Mouse (Mus musculus) embryonic facial prominence, embryonic 13.5 days (tissue): ENCODE measurements around the gene Rpl37. TPM values are rescaled to one million over a fixed set of nuclear protein-coding genes. Genes with fewer than 3 reads are reported as not detected.
A peak's percentile ranks its signal among the peaks of the same experiment; 100 is the strongest.

Experiments
- ATAC-seq: fragments of 200-750 bp; cut with Nextera tagmentation; 2 replicates; pipeline ENCODE4 v1.8.0; 2017; ENCODE audit warnings: low read depth; ENCODE audit not compliant: insufficient number of reproducible peaks, insufficient read depth, low FRiP score, low TSS enrichment
- H3K27ac ChIP-seq: fragments of 300-500 bp; sonication (generic); 2 replicates; pipeline ENCODE4 v1.5.1; 2015; ENCODE audit warnings: moderate library complexity, mild to moderate bottlenecking, inconsistent platforms
- H3K27me3 ChIP-seq: fragments of 300-500 bp; sonication (generic); 2 replicates; pipeline ENCODE4 v1.6.1; 2015; ENCODE audit warnings: mild to moderate bottlenecking, inconsistent platforms
- H3K36me3 ChIP-seq: fragments of 300-500 bp; sonication (generic); 2 replicates; pipeline ENCODE4 v1.6.1; 2015; ENCODE audit warnings: mild to moderate bottlenecking, inconsistent platforms
- H3K4me1 ChIP-seq: fragments of 300-500 bp; sonication (generic); 2 replicates; pipeline ENCODE4 v1.6.1; 2015; ENCODE audit warnings: inconsistent platforms
- H3K4me2 ChIP-seq: fragments of 300-500 bp; sonication (generic); 2 replicates; pipeline ENCODE4 v1.6.1; 2015; ENCODE audit warnings: moderate library complexity, mild to moderate bottlenecking, inconsistent platforms
- H3K4me3 ChIP-seq: fragments of 300-500 bp; sonication (generic); 2 replicates; pipeline ENCODE4 v1.5.1; 2015; ENCODE audit warnings: mild to moderate bottlenecking, inconsistent platforms
- H3K9ac ChIP-seq: fragments of 300-500 bp; sonication (generic); 2 replicates; pipeline ENCODE4 v1.6.1; 2015; ENCODE audit warnings: mild to moderate bottlenecking, inconsistent platforms
- H3K9me3 ChIP-seq: fragments of 300-500 bp; sonication (generic); 2 replicates; pipeline ENCODE4 v1.6.1; 2016; ENCODE audit warnings: inconsistent platforms
- WGBS: fragments of 180-500 bp; shearing (Covaris S2); methylation state at CpG from one replicate; pipeline ENCODE4 v1.1.7; 2015; ENCODE audit warnings: mixed read lengths; 5-methylcytosine and 5-hydroxymethylcytosine counted together
- polyA plus RNA-seq: library from polyadenylated mRNA; unstranded; fragments of >200 nt; fragmentation: Nextera tagmentation; extraction: Ambion mirVana; gene quantifications from 2 replicates; pipeline ENCODE4 v1.2.1, GENCODE M21; 2015

The Rpl37 gene
- polyA plus RNA-seq, 1 experiment from 2014 or later = 689 TPM

GRCm38 (mm10) chr15:5142714-5143113, 26.3 kb downstream of the Rpl37 start:
- Histone ChIP-seq H3K27me3 (no peaks in the 10 kb centered on the region), H3K4me2 (peak overlapping the region; percentile 71), H3K27ac (no peak overlapping the region), H3K4me3 (peak overlapping the region; percentile 87; the same call in 1 of the 2 replicates), H3K9ac (no peak overlapping the region), H3K36me3 (no peaks in the 10 kb centered on the region), H3K9me3 (no peaks in the 10 kb centered on the region), H3K4me1 (peaks cover 18% of the 10 kb centered on the region)
- WGBS = 65% methylated on average over 5 of the region's 5 CpGs
- ATAC-seq = no peak

GRCm38 (mm10) chr15:5143361-5144020, 27.0 kb downstream of the Rpl37 start, which contains the start of gene Prkaa1:
Gene Prkaa1 (plus strand): TSS chr15:5143861.
- ATAC-seq = peak; percentile 84
- under 1% methylated on average over 48 of the region's 80 CpGs for WGBS

GRCm38 (mm10) chr15:5144021-5144778, 27.8 kb downstream of the Rpl37 start:
- peak overlapping the region; percentile 71 for H3K4me2 ChIP-seq
- H3K36me3 ChIP-seq = no peaks in the 10 kb centered on the region
- peak overlapping the region; percentile 87 for H3K4me3 ChIP-seq
- H3K9ac ChIP-seq = peak overlapping the region; percentile 91
- H3K4me1 ChIP-seq = peaks cover 20% of the 10 kb centered on the region
- no peaks in the 10 kb centered on the region for H3K27me3 ChIP-seq
- under 1% methylated on average over 58 of the region's 61 CpGs for WGBS
- peak overlapping the region; percentile 94 for H3K27ac ChIP-seq
- ATAC-seq = peak; percentile 81
- H3K9me3 ChIP-seq = no peaks in the 10 kb centered on the region

More at GRCm38 (mm10) chr15:5143361-5144020, 27.0 kb downstream of the Rpl37 start, which contains the start of gene Prkaa1:
- Histone ChIP-seq H3K36me3 (no peaks in the 10 kb centered on the region), H3K4me1 (peaks cover 15% of the 10 kb centered on the region), H3K4me2 (peak within 1 kb of the TSS; percentile 71), H3K4me3 (peak within 1 kb of the TSS; percentile 87), H3K27me3 (no peaks in the 10 kb centered on the region), H3K9ac (peak within 1 kb of the TSS; percentile 91), H3K9me3 (no peaks in the 10 kb centered on the region), H3K27ac (peak within 1 kb of the TSS; percentile 94)

GRCm38 (mm10) chr15:5145196-5145945, 28.9 kb downstream of the Rpl37 start:
- H3K4me3 ChIP-seq = peak overlapping the region; percentile 87
- 43% methylated on average over 9 of the region's 9 CpGs for WGBS
- H3K36me3 ChIP-seq = no peaks in the 10 kb centered on the region
- H3K9me3 ChIP-seq = no peaks in the 10 kb centered on the region
- H3K4me2 ChIP-seq = peak overlapping the region; percentile 71
- H3K27me3 ChIP-seq = no peaks in the 10 kb centered on the region
- H3K4me1 ChIP-seq = peaks cover 21% of the 10 kb centered on the region
- no peak overlapping the region for H3K27ac ChIP-seq
- peak overlapping the region; percentile 91 for H3K9ac ChIP-seq
- no peak for ATAC-seq

- ATAC-seq = no peak
- H3K4me1 ChIP-seq = peaks cover 21% of the 10 kb centered on the region
- H3K27ac ChIP-seq = no peak overlapping the region
- H3K27me3 ChIP-seq = no peaks in the 10 kb centered on the region
- no peak overlapping the region for H3K4me3 ChIP-seq
- H3K4me2 ChIP-seq = no peak overlapping the region
- H3K9me3 ChIP-seq = no peaks in the 10 kb centered on the region
- no peaks in the 10 kb centered on the region for H3K36me3 ChIP-seq
- WGBS = 63% methylated on average over 4 of the region's 4 CpGs
- H3K9ac ChIP-seq = no peak overlapping the region
Measured at GRCm38 (mm10) chr15:5149187-5149586, 32.7 kb downstream of the Rpl37 start.

GRCm38 (mm10) chr15:5152171-5152570, 35.7 kb downstream of the Rpl37 start:
- Histone ChIP-seq H3K27me3 (no peaks in the 10 kb centered on the region), H3K9ac (no peak overlapping the region), H3K9me3 (no peaks in the 10 kb centered on the region), H3K27ac (no peak overlapping the region), H3K4me2 (no peak overlapping the region), H3K4me3 (no peak overlapping the region), H3K4me1 (peaks cover 24% of the 10 kb centered on the region), H3K36me3 (no peaks in the 10 kb centered on the region)
- no peak for ATAC-seq
- 90% methylated on average over 6 of the region's 6 CpGs for WGBS

GRCm38 (mm10) chr15:5154621-5155020, 38.2 kb downstream of the Rpl37 start:
- H3K27ac ChIP-seq = no peak overlapping the region
- 84% methylated on average over 9 of the region's 9 CpGs for WGBS
- H3K4me2 ChIP-seq = no peak overlapping the region
- no peak for ATAC-seq
- H3K27me3 ChIP-seq = no peaks in the 10 kb centered on the region
- peaks cover 11% of the 10 kb centered on the region; the same call in 1 of the 2 replicates for H3K4me1 ChIP-seq
- H3K9ac ChIP-seq = no peak overlapping the region
- H3K9me3 ChIP-seq = no peaks in the 10 kb centered on the region
- H3K4me3 ChIP-seq = no peak overlapping the region
- no peaks in the 10 kb centered on the region for H3K36me3 ChIP-seq

- Histone ChIP-seq H3K9ac (no peak overlapping the region), H3K4me2 (no peak overlapping the region), H3K9me3 (no peaks in the 10 kb centered on the region), H3K27me3 (no peaks in the 10 kb centered on the region), H3K4me3 (no peak overlapping the region), H3K27ac (no peak overlapping the region), H3K36me3 (no peaks in the 10 kb centered on the region), H3K4me1 (peaks cover 11% of the 10 kb centered on the region; the same call in 1 of the 2 replicates)
- 66% methylated on average over 5 of the region's 5 CpGs for WGBS
- ATAC-seq = no peak
Measured at GRCm38 (mm10) chr15:5155093-5155492, 38.6 kb downstream of the Rpl37 start.

- no peak overlapping the region for H3K27ac ChIP-seq
- ATAC-seq = no peak
- 91% methylated on average over 4 of the region's 4 CpGs for WGBS
Measured at GRCm38 (mm10) chr15:5156355-5156754, 39.9 kb downstream of the Rpl37 start.

GRCm38 (mm10) chr15:5157386-5157785, 40.9 kb downstream of the Rpl37 start:
- H3K9ac ChIP-seq = no peak overlapping the region
- no peaks in the 10 kb centered on the region for H3K27me3 ChIP-seq
- ATAC-seq = no peak
- H3K4me3 ChIP-seq = no peak overlapping the region
- H3K27ac ChIP-seq = no peak overlapping the region
- H3K36me3 ChIP-seq = peaks cover 11% of the 10 kb centered on the region
- H3K4me1 ChIP-seq = peaks cover 11% of the 10 kb centered on the region; the same call in 1 of the 2 replicates
- no peaks in the 10 kb centered on the region for H3K9me3 ChIP-seq
- H3K4me2 ChIP-seq = no peak overlapping the region
- WGBS = 69% methylated on average over 1 of the region's 1 CpGs

More at GRCm38 (mm10) chr15:5156355-5156754, 39.9 kb downstream of the Rpl37 start:
- no peaks in the 10 kb centered on the region for H3K9me3 ChIP-seq
- H3K9ac ChIP-seq = no peak overlapping the region
- no peaks in the 10 kb centered on the region for H3K27me3 ChIP-seq
- H3K36me3 ChIP-seq = peaks cover 7% of the 10 kb centered on the region
- peaks cover 11% of the 10 kb centered on the region; the same call in 1 of the 2 replicates for H3K4me1 ChIP-seq
- no peak overlapping the region for H3K4me2 ChIP-seq
- H3K4me3 ChIP-seq = no peak overlapping the region

GRCm38 (mm10) chr15:5158827-5159226, 42.4 kb downstream of the Rpl37 start:
- Histone ChIP-seq H3K27ac (no peak overlapping the region), H3K36me3 (peaks cover 23% of the 10 kb centered on the region), H3K9me3 (no peaks in the 10 kb centered on the region), H3K9ac (no peak overlapping the region), H3K4me2 (no peak overlapping the region), H3K4me1 (peaks cover 11% of the 10 kb centered on the region; the same call in 1 of the 2 replicates), H3K27me3 (no peaks in the 10 kb centered on the region), H3K4me3 (no peak overlapping the region)
- ATAC-seq = no peak
- 79% methylated on average over 6 of the region's 6 CpGs for WGBS
